Mouse (Mus musculus) hindbrain, embryonic 10.5 days (tissue): Measurements from ENCODE around the gene Adamtsl4. TPM values are rescaled to one million over a fixed set of nuclear protein-coding genes. Genes with fewer than 3 reads are reported as not detected.
A peak's percentile ranks its signal among the peaks of the same experiment; 100 is the strongest.

Source experiments
- DNase-seq: peaks from one replicate; pipeline ENCODE4 v3.0.0-alpha.2; 2017; ENCODE audit warnings: low spot score
- H3K27ac ChIP-seq: fragments of 300-500 bp; sonication (generic); 2 replicates; pipeline ENCODE4 v1.5.1; 2016; ENCODE audit warnings: mild to moderate bottlenecking, moderate library complexity
- H3K27me3 ChIP-seq: fragments of 300-500 bp; sonication (generic); 2 replicates; pipeline ENCODE4 v1.6.1; 2016; ENCODE audit warnings: mild to moderate bottlenecking; ENCODE audit not compliant: poor library complexity, insufficient read depth, severe bottlenecking
- H3K36me3 ChIP-seq: fragments of 300-500 bp; sonication (generic); 2 replicates; pipeline ENCODE4 v1.6.1; 2016; ENCODE audit warnings: mild to moderate bottlenecking, moderate library complexity
- H3K4me1 ChIP-seq: fragments of 300-500 bp; sonication (generic); replicated peaks from 2 replicates; pipeline ENCODE4 v1.6.1; 2016; ENCODE audit warnings: mild to moderate bottlenecking
- H3K4me3 ChIP-seq: fragments of 300-500 bp; sonication (generic); 2 replicates; pipeline ENCODE4 v1.5.1; 2016; ENCODE audit warnings: mild to moderate bottlenecking, moderate library complexity
- H3K9me3 ChIP-seq: fragments of 300-500 bp; sonication (generic); 2 replicates; pipeline ENCODE4 v1.6.1; 2016; ENCODE audit warnings: mild to moderate bottlenecking, moderate library complexity
- WGBS: fragments of 180-500 bp; shearing (Covaris S2); methylation state at CpG from one replicate; pipeline ENCODE4 v1.1.7; 2016; 5-methylcytosine and 5-hydroxymethylcytosine counted together
- polyA plus RNA-seq: library from polyadenylated mRNA; unstranded; fragments of >200 nt; fragmentation: Nextera tagmentation; extraction: Ambion mirVana; gene quantifications from 2 replicates; pipeline ENCODE4 v1.2.1, GENCODE M21; 2016

Gene Adamtsl4
- polyA plus RNA-seq, 1 experiment from 2014 or later, result 0.86 TPM

DNA sequence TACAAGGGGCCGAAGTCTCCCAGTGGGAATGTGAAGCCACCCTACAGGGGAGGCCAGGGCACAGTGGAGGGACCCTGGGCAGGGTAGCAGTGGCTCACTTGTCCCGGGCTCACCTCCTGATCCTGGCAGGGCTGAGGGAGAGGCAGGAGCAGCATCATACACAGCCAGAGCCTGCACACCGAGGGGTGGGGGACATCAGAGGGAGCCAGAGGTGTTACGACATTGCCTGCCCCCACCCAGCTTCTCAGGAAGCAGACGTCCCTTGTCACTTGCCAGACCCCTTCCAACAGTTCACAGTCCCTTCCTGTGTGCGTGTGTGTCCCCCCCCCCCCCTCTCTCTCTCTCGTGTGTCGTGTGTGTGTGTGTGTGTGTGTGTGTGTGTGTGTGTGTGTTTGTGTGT is 2.9 kb downstream of the Adamtsl4 start:
- no peak for DNase-seq
- no peaks in the 10 kb centered on the region for H3K36me3 ChIP-seq
- no peak overlapping the region for H3K4me3 ChIP-seq
- WGBS, result 81% methylated on average over 6 of the region's 8 CpGs
- peaks cover 82% of the 10 kb centered on the region for H3K4me1 ChIP-seq
- peaks cover 42% of the 10 kb centered on the region for H3K27me3 ChIP-seq
- H3K9me3 ChIP-seq, result no peaks in the 10 kb centered on the region
- no peak overlapping the region for H3K27ac ChIP-seq

DNA sequence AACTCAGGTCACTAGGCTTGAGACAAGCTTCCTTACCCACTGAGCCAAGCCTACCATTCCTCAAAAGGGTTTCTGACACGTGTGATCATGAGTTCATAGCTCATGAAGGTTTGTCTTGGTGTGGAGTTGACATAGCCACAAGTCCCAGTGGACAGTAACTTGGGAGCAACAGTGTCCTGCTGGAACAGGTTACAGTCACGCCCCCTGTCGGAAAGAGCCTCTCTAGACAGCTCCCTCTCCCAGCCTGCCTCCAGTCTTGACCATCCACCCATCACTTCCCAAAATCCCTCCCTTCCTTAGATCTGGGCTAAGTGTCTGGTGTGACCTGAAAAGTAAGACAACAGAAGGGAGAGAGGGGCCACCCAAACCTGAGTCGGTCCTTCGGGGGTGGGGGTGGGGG is 4.8 kb downstream of the Adamtsl4 start:
- Histone ChIP-seq H3K4me1 (peaks cover 69% of the 10 kb centered on the region), H3K27ac (no peak overlapping the region), H3K36me3 (peaks cover 3% of the 10 kb centered on the region; the same call in 1 of the 2 replicates), H3K27me3 (peaks cover 28% of the 10 kb centered on the region), H3K4me3 (no peak overlapping the region), H3K9me3 (no peaks in the 10 kb centered on the region)
- no peak for DNase-seq
- 68% methylated on average over 5 of the region's 5 CpGs for WGBS

DNA sequence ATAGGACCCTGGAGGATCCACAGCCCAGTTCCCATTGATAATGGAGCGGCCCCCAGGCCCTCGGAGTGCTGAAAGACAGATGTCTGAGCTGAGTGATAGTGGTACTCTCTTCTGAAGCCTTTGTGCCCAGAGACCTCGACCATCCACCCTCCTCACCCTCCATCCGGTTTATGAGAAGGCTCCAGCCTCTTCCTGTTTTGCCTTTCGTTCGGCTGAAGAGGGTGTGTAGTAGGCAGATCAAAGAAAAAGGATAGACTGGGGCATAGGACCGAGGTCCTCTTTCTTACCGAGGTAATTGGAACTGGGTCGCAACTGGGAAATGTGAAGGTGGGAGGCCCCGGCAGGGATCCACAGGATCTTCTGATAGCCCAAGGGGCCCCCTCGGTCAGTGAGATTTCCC is 6.4 kb downstream of the Adamtsl4 start:
- DNase-seq, result no peak
- Histone ChIP-seq H3K9me3 (no peaks in the 10 kb centered on the region), H3K27ac (peak overlapping the region; percentile 57), H3K4me3 (no peak overlapping the region), H3K36me3 (peaks cover 16% of the 10 kb centered on the region), H3K4me1 (peaks cover 69% of the 10 kb centered on the region), H3K27me3 (peaks cover 15% of the 10 kb centered on the region)
- WGBS, result 57% methylated on average over 11 of the region's 11 CpGs

DNA sequence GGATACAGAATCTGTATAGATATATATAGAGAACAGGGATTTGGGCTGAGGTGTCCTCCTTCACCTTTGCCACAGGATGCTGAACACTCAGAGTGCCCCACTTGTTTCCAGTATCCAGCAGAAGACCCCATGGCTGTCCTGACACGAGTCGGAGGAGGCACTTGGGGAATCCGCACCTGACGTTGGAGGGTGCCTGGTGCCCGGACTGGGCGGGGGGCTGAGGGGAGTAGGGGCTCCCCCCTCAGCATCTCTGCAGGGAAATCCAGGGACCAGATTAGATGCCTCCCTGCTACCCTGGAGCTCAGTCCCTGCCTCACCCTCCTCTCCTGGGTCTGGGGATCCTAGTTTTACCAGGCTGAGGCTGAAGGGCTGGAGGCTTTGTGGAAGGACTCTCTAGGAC is 7.0 kb downstream of the Adamtsl4 start:
- H3K4me3 ChIP-seq, result no peak overlapping the region
- DNase-seq, result no peak
- H3K27ac ChIP-seq, result peak overlapping the region; percentile 57; the same call in 1 of the 2 replicates
- WGBS, result 88% methylated on average over 6 of the region's 6 CpGs
- peaks cover 69% of the 10 kb centered on the region for H3K4me1 ChIP-seq
- H3K36me3 ChIP-seq, result peaks cover 16% of the 10 kb centered on the region
- H3K9me3 ChIP-seq, result no peaks in the 10 kb centered on the region
- H3K27me3 ChIP-seq, result peaks cover 8% of the 10 kb centered on the region; the same call in 1 of the 2 replicates

DNA sequence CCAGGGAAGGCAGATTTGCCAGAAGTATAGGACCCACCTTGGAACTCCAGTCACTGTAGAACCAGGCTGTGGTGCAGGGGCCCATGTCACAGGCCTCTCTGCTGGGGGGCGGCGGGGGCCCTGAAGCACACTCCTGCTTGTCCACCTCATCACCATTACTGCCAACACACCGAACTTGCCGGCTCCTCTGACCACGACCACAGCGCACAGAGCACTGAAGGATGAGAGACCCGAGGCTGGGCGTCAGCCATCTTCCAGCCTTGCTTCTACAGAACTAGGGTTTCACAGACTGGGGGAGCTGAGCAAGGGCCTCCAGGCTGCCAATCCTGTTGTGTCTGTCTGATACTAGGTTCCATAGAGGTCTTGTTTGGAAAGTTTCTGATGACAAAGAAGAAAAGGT is 8.2 kb downstream of the Adamtsl4 start:
- Histone ChIP-seq H3K9me3 (no peaks in the 10 kb centered on the region), H3K27me3 (no peaks in the 10 kb centered on the region), H3K27ac (no peak overlapping the region), H3K36me3 (peaks cover 16% of the 10 kb centered on the region), H3K4me1 (peaks cover 70% of the 10 kb centered on the region), H3K4me3 (no peak overlapping the region)
- DNase-seq, result no peak
- 92% methylated on average over 8 of the region's 8 CpGs for WGBS

DNA sequence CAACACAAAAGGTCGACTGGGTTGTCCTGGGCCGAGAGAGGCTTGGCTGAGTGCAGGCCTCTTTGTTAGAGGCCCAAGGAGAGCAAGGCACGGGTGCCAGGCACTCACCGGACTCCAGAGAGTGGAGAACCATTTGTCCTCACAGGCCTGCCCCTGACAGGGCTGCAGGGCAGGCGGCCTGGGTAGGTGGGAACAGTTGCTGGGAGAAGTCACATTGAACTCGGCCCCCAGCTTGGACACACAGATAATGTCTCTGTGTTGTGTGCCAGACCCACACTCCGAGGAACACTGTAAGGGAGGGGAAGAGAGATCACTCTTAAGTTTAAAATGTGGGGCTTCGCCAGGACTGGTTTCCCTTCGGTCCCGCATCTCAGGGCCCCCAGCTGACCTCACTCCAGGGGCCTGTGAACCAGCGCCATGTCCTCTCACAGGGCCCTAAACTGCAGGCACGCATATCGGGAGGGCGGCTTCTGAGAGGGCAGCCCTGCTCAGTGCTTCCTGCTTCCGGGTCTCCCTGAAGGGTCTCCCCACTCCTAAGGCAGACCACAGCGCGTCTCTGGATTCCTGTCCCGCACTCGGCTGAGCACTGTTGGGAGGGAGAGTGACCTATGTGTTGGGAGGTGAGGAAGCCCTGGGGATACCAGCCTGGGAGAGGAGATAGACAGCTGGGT is 10.2 kb downstream of the Adamtsl4 start:
- Histone ChIP-seq H3K9me3 (no peaks in the 10 kb centered on the region), H3K4me3 (0 out of 2 replicates have a peak overlapping the region, but pooled peaks have one; percentile 1), H3K4me1 (peaks cover 72% of the 10 kb centered on the region), H3K27me3 (no peaks in the 10 kb centered on the region), H3K27ac (0 out of 2 replicates have a peak overlapping the region, but pooled peaks have one; percentile 12), H3K36me3 (peaks cover 35% of the 10 kb centered on the region)
- WGBS, result 86% methylated on average over 19 of the region's 19 CpGs
- DNase-seq, result no peak

DNA sequence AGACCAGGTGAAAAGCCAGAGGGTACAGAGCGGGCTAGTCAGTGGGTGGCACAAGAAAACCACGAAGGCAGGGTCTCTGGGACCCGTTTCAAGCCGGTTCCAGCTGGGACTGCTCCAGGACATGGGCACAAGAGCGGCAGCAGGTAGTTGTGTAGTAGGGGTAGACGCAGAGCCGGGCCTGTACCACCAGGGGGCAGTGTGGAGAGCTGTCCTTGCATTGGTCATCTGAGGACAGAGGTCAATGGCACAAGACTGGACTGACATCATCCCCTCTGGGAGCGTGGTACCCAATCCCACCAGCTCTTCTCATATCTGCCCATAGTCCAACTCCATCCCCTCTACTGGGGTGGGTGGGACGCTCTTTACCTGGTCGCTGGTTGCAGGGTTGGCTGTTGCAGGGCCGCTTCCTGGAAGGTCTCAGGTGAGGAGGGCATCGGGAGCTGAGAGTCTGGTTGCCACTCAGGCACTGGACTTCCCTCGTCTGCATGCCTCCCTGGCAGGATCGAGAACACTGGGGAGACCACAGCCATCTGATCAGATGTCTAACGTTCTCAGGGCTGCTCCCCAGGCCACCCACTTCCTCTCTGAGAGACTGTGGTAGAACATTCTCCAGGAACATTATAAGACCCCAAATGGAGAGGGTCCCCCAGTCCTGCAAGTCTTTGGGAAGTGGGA is 10.8 kb downstream of the Adamtsl4 start:
- 56% methylated on average over 15 of the region's 15 CpGs for WGBS

DNA sequence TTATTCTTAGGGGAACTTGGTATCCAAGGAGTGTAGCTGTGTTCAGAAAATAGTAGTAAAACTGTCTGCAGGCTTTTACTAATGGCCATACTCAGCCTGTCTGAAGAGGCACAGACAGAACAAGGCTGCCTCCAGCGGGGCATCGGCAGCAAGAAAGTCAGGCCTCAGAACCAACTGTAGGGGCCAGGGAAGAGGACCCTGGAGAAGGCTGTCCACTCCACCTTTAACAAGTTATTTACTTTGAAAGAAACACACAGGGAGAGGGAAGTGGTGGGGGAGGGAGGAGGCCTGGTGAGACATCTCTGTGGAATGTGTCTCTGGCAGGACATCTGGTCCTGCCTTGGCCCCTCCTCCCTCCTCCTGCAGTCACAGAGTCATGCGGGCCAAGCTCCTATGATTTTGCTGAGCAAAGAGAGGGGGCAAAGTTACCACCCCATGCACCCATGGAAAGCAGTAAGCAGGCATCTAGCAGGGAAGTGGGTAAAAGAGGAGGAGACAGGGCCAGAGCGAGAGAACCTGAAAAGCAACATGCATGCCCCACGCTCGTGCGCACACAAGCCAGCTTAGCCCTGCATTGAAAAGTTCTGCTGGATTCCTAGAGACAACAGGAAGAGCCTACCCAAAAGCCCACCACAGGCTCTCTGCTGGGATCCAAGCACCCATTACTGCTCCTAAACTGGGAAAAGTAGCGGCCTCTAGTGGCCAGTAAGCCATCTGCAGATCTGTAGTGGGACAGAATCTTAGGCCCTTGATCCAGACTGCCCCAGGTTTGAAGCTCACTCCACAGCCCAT is 12.2 kb downstream of the Adamtsl4 start:
- Histone ChIP-seq H3K36me3 (peaks cover 55% of the 10 kb centered on the region), H3K9me3 (no peaks in the 10 kb centered on the region), H3K4me3 (peak overlapping the region; percentile 4; the same call in 1 of the 2 replicates), H3K4me1 (peaks cover 62% of the 10 kb centered on the region), H3K27ac (peak overlapping the region; percentile 79), H3K27me3 (no peaks in the 10 kb centered on the region)
- DNase-seq, result peak; percentile 62
- 20% methylated on average over 8 of the region's 8 CpGs for WGBS

More for the DNA sequence above, 10.8 kb downstream of the Adamtsl4 start:
- H3K4me1 ChIP-seq, result peaks cover 75% of the 10 kb centered on the region
- no peak overlapping the region for H3K27ac ChIP-seq
- peaks cover 42% of the 10 kb centered on the region for H3K36me3 ChIP-seq
- no peaks in the 10 kb centered on the region for H3K27me3 ChIP-seq
- H3K4me3 ChIP-seq, result no peak overlapping the region
- peak; percentile 76 for DNase-seq
- H3K9me3 ChIP-seq, result no peaks in the 10 kb centered on the region

DNA sequence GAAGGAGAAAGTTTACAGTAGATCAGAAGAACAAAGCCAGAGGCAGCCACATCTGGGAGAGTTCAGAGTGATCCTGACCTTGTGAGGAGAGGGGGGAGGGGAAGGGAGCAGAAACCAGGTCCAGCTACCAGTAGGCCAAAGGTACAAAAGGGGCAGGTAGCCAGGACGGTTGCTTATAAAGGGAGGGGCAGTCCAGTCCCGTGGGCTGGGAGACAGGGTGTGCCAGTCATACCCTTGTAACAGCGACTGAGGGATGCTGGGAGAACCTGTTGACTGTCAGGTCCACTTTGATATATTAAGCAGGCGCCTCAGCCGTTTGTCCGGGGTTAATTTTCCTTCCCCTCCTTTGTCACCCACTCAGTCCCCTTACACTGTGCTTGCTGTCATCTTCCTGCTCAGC is 12.9 kb downstream of the Adamtsl4 start:
- H3K27ac ChIP-seq, result peak overlapping the region; percentile 79
- H3K4me3 ChIP-seq, result no peak overlapping the region
- H3K27me3 ChIP-seq, result no peaks in the 10 kb centered on the region
- no peaks in the 10 kb centered on the region for H3K9me3 ChIP-seq
- peaks cover 58% of the 10 kb centered on the region for H3K36me3 ChIP-seq
- no peak for DNase-seq
- WGBS, result 28% methylated on average over 6 of the region's 6 CpGs
- peaks cover 59% of the 10 kb centered on the region for H3K4me1 ChIP-seq

DNA sequence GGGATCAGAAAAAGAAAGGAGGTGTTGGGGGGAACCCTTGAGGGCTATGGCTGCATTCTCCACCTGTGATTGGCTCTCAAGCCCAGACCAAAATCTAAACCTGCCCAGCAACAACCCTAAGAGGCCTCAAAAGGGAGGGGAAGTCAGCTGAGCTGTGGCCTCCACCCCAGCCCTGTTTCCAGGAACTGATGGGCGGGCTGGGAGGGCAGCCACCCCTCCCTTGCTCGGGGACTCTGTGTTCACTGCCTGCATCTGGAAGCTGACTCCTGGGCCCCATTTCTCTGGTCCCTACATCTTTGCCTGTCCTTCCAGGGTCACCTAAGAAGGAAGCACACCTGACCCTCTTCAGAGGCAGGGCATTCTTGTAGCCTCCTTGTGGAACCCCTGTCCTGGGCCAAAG is 13.5 kb downstream of the Adamtsl4 start:
- H3K36me3 ChIP-seq, result peaks cover 61% of the 10 kb centered on the region

DNA sequence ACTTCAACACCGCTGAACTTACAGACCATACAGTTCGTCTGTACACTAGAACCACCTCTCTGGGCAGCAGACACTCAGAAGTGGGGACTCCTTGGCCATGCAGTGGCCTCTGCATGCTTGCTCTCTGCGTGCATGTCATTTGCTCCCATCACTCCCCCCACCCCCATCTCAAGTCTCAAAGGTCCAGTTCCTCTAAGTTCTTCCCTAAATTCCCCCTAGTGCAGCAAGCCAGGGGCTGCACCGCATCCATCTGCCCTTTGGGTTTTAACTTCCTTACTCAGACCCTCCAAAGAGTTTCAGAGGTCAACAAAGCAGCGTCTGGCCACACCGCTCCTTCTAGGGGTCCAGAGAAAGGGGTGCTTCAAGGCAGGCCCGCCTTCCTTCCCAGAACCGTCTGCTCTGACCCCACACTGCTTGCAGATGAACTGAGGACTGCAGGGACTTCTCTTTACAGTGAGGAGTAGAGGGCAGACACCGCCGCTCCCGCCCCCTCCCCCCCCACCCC is 14.0 kb downstream of the Adamtsl4 start:
- Histone ChIP-seq H3K27me3 (no peaks in the 10 kb centered on the region), H3K27ac (peak overlapping the region; percentile 79), H3K36me3 (peaks cover 66% of the 10 kb centered on the region), H3K9me3 (no peaks in the 10 kb centered on the region), H3K4me1 (peaks cover 59% of the 10 kb centered on the region), H3K4me3 (peak overlapping the region; percentile 11; the same call in 1 of the 2 replicates)
- 24% methylated on average over 11 of the region's 11 CpGs for WGBS
- no peak for DNase-seq

More for the DNA sequence above, 13.5 kb downstream of the Adamtsl4 start:
- H3K27ac ChIP-seq, result peak overlapping the region; percentile 79
- peak; percentile 53 for DNase-seq
- peak overlapping the region; percentile 11; the same call in 1 of the 2 replicates for H3K4me3 ChIP-seq
- no peaks in the 10 kb centered on the region for H3K9me3 ChIP-seq
- peaks cover 59% of the 10 kb centered on the region for H3K4me1 ChIP-seq
- H3K27me3 ChIP-seq, result no peaks in the 10 kb centered on the region
- WGBS, result 22% methylated on average over 2 of the region's 2 CpGs

DNA sequence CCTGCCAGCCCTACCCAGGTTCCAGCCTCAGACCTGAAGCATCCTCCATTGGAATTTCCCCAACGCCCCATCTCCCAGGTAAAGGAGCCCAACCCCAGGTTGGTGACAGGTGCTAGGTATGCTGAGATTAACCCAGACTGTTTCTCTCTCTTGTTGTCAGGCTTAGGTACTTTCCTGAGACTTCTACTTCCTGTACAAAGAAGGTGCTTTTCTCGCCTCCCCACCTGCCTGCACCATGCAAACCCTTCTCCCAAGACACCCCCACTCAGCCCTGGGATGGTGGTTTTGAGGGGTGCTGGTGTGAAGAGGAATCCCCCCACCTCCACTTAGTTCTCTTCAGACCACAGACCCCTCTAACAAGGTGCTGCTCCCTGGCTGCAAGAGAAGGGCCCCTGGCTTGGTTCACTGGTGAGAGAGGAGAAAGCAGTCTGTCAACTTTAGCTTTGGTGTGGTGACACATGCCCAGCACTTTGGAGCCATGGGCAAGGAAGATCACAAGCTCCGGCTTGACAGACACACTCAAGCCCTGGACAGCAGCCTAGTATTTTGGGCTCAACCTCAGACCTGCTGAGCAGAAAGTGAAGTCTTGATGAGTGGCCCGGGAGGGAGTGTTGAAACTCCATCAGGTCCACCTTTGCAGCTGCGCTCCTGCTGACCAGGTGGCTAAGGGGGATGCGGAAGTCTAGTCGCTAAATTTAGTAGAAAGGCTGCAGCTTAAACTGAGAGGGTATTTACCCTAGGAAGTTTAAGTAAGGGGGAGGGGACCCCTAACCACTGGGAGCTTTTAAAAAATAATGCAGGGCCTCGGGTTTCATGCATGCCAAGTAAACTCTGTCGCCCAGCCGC is 14.6 kb downstream of the Adamtsl4 start:
- 52% methylated on average over 10 of the region's 10 CpGs for WGBS
- Histone ChIP-seq H3K27ac (peak overlapping the region; percentile 79), H3K36me3 (peaks cover 73% of the 10 kb centered on the region), H3K4me3 (no peak overlapping the region), H3K4me1 (peaks cover 66% of the 10 kb centered on the region), H3K27me3 (no peaks in the 10 kb centered on the region), H3K9me3 (no peaks in the 10 kb centered on the region)
- no peak for DNase-seq
